25 mouse cellular contexts compared by ENCODE assay signal in genomic region chr4:135291199-135291598, GRCm38 (mm10). TPM values are rescaled to one million over a fixed set of nuclear protein-coding genes. Genes with fewer than 3 reads are reported as not detected.
DNase-seq lines count a peak whose midpoint lies in the region; ATAC-seq and TF ChIP-seq lines count a peak whose summit lies in the region.
"Had no signal": no experiment of that assay in that cellular context is flagged by ENCODE, and none has a peak within 500 bp of the region (broad histone marks: within the 10 kb centered on the region; RNA-seq: fewer than 3 reads in every experiment).

No protein-coding gene starts in this region.

- TF ChIP-seq CTCF in liver, postnatal 0 days (IDR thresholded peaks at IDR 0.05; ENCODE audit: low read depth): no peak

- no peak for TF ChIP-seq EP300 in liver, postnatal 0 days (IDR thresholded peaks at IDR 0.05; ENCODE audit: low read depth)

- 92% methylated on average over 8 of the region's 8 CpGs for WGBS in heart, embryonic 10.5 days
- 85% methylated on average over 8 of the region's 8 CpGs for WGBS in liver, embryonic 13.5 days (ENCODE audit: insufficient replicate concordance)
- WGBS in liver, postnatal 0 days (ENCODE audit: insufficient replicate concordance): 84% methylated on average over 8 of the region's 8 CpGs
- WGBS in lung, embryonic 15.5 days: 66% methylated on average over 8 of the region's 8 CpGs

- no peak for DNase-seq in heart, embryonic 10.5 days (ENCODE audit: low spot score)
- DNase-seq in heart, postnatal 14 days: no peak
- no peak for DNase-seq in liver, embryonic 13.5 days
- no peak for DNase-seq in liver, postnatal 0 days
- DNase-seq in lung, postnatal 14 days: no peak
- peak; percentile 61 for DNase-seq in lung, postnatal 36 days
- DNase-seq: adrenal gland, postnatal 10 days; adrenal gland, postnatal 36 days; B cell, adult 2 months; cerebellum, adult 18-20 months; cerebellum, adult 9-10 months; cerebellum, postnatal 14 days; gastrocnemius, postnatal 10 days; gastrocnemius, postnatal 36 days; heart, postnatal 36 days had no signal

- no peak overlapping the region for H3K9ac ChIP-seq in liver, embryonic 13.5 days
- H3K9ac ChIP-seq in liver, postnatal 0 days (replicated peaks): no peak overlapping the region
- H3K9ac ChIP-seq in lung, embryonic 15.5 days: no peak overlapping the region
- H3K9ac ChIP-seq: forebrain, embryonic 13.5 days; heart, embryonic 12.5 days; hindbrain, embryonic 14.5 days had no signal

- H3K4me3 ChIP-seq in heart, embryonic 10.5 days: no peak overlapping the region
- no peak overlapping the region for H3K4me3 ChIP-seq in liver, embryonic 13.5 days (replicated peaks)
- H3K4me3 ChIP-seq in liver, postnatal 0 days (ENCODE audit: low read depth, low read length): no peak overlapping the region
- H3K4me3 ChIP-seq in lung, embryonic 15.5 days: no peak overlapping the region
- H3K4me3 ChIP-seq: forebrain, embryonic 10.5 days; forebrain, embryonic 13.5 days; heart, embryonic 12.5 days had no signal

- intact Hi-C loops in heart, postnatal 14 days (cut with DNase I): no loop called here

- no peaks in the 10 kb centered on the region for H3K27me3 ChIP-seq in heart, embryonic 10.5 days (ENCODE audit: insufficient read depth, poor library complexity, severe bottlenecking)
- no peaks in the 10 kb centered on the region for H3K27me3 ChIP-seq in liver, embryonic 13.5 days
- H3K27me3 ChIP-seq in liver, postnatal 0 days (ENCODE audit: insufficient read depth, low read length): no peaks in the 10 kb centered on the region
- no peaks in the 10 kb centered on the region for H3K27me3 ChIP-seq in lung, embryonic 15.5 days
- H3K27me3 ChIP-seq: CH12.LX; heart, embryonic 12.5 days; Patski had no signal

- H3K4me2 ChIP-seq in liver, embryonic 13.5 days: no peak overlapping the region
- H3K4me2 ChIP-seq in liver, postnatal 0 days (ENCODE audit: low read depth, low read length): no peak overlapping the region
- H3K4me2 ChIP-seq in lung, embryonic 15.5 days: no peak overlapping the region
- H3K4me2 ChIP-seq: forebrain, embryonic 13.5 days; hindbrain, embryonic 14.5 days had no signal

- no peaks in the 10 kb centered on the region for H3K9me3 ChIP-seq in heart, embryonic 10.5 days
- H3K9me3 ChIP-seq in liver, embryonic 13.5 days (replicated peaks): no peaks in the 10 kb centered on the region
- H3K9me3 ChIP-seq in liver, postnatal 0 days (ENCODE audit: low read length): no peaks in the 10 kb centered on the region
- H3K9me3 ChIP-seq in lung, embryonic 15.5 days: no peaks in the 10 kb centered on the region
- H3K9me3 ChIP-seq: forebrain, embryonic 10.5 days; forebrain, embryonic 13.5 days; G1E; heart, embryonic 12.5 days had no signal

- peak overlapping the region; percentile 86 for H3K27ac ChIP-seq in heart, embryonic 10.5 days
- peak overlapping the region; percentile 64 for H3K27ac ChIP-seq in liver, embryonic 13.5 days
- no peak overlapping the region for H3K27ac ChIP-seq in liver, postnatal 0 days (ENCODE audit: low read depth)
- 0 out of 2 replicates have a peak overlapping the region, but pooled peaks have one; percentile 4 for H3K27ac ChIP-seq in lung, embryonic 15.5 days
- H3K27ac ChIP-seq: forebrain, embryonic 13.5 days; hindbrain, embryonic 14.5 days; hindbrain, postnatal 0 days had no signal

- H3K36me3 ChIP-seq in heart, embryonic 10.5 days: no peaks in the 10 kb centered on the region
- no peaks in the 10 kb centered on the region for H3K36me3 ChIP-seq in liver, embryonic 13.5 days
- no peaks in the 10 kb centered on the region for H3K36me3 ChIP-seq in liver, postnatal 0 days (replicated peaks; ENCODE audit: insufficient read depth, low read length)
- H3K36me3 ChIP-seq in lung, embryonic 15.5 days: no peaks in the 10 kb centered on the region
- H3K36me3 ChIP-seq: forebrain, embryonic 10.5 days; G1E; heart, embryonic 12.5 days had no signal

- H3K4me1 ChIP-seq in heart, embryonic 10.5 days: peaks cover 55% of the 10 kb centered on the region
- H3K4me1 ChIP-seq in liver, embryonic 13.5 days (replicated peaks): peaks cover 60% of the 10 kb centered on the region
- H3K4me1 ChIP-seq in liver, postnatal 0 days (ENCODE audit: insufficient read depth): peaks cover 45% of the 10 kb centered on the region
- H3K4me1 ChIP-seq in lung, embryonic 15.5 days: peaks cover 38% of the 10 kb centered on the region

- no peak for ATAC-seq in liver, embryonic 13.5 days (ENCODE audit: low read depth)
- ATAC-seq in liver, postnatal 0 days: no peak
- ATAC-seq in lung, embryonic 15.5 days (ENCODE audit: borderline replicate concordance, extremely low read depth, low FRiP score, low TSS enrichment): no peak
- ATAC-seq: forebrain, embryonic 13.5 days; forebrain, embryonic 16.5 days; hindbrain, postnatal 0 days; Patski had no signal

RNA-seq across cellular contexts. Expression of gene Clic4, which starts 18.6 kb away (rescaled TPM):
- 263 and 343 TPM in 2 replicates for polyA plus RNA-seq in heart, embryonic 10.5 days (2016; fragmentation: Nextera tagmentation; extraction: Ambion mirVana)
- total RNA-seq in heart, postnatal 14 days (2021): 100 to 1,000 TPM; 251 to 264 TPM
- 109 and 131 TPM in 2 replicates for polyA plus RNA-seq in liver, embryonic 13.5 days (2015; fragmentation: Nextera tagmentation; extraction: Ambion mirVana)
- 52.2 and 64.6 TPM in 2 replicates for polyA plus RNA-seq in liver, postnatal 0 days (2015; fragmentation: Nextera tagmentation; extraction: Ambion mirVana)
- polyA plus RNA-seq in lung, embryonic 15.5 days (2015; fragmentation: Nextera tagmentation; extraction: Ambion mirVana): 181 and 185 TPM in 2 replicates
